ENCODE assay signal across 8 mouse cellular contexts in genomic region chr9:121757835-121758814, GRCm38 (mm10). TPM values are rescaled to one million over a fixed set of nuclear protein-coding genes. Genes with fewer than 3 reads are reported as not detected.
A peak's percentile ranks its signal among the peaks of the same experiment; 100 is the strongest.
DNase-seq lines count a peak whose midpoint lies in the region; ATAC-seq and TF ChIP-seq lines count a peak whose summit lies in the region.

No protein-coding gene starts in this region.

- peaks cover 26% of the 10 kb centered on the region; the same call in 1 of the 2 replicates for H3K4me1 ChIP-seq in kidney, embryonic 14.5 days (ENCODE audit: control insufficient read depth, insufficient read depth, low read length)
- peaks cover 26% of the 10 kb centered on the region for H3K4me1 ChIP-seq in limb, embryonic 14.5 days (ENCODE audit: control insufficient read depth, insufficient read depth, low read length)

- H3K4me2 ChIP-seq in kidney, embryonic 14.5 days (replicated peaks; ENCODE audit: low read depth, low read length): peak overlapping the region; percentile 94
- H3K4me2 ChIP-seq in limb, embryonic 14.5 days (replicated peaks; ENCODE audit: low read depth, low read length, severe bottlenecking): peak overlapping the region; percentile 84

- no peaks in the 10 kb centered on the region for H3K9me3 ChIP-seq in kidney, embryonic 14.5 days (ENCODE audit: control insufficient read depth, low read length)
- H3K9me3 ChIP-seq in limb, embryonic 14.5 days (ENCODE audit: control insufficient read depth, low read length): no peaks in the 10 kb centered on the region

- no peak for TF ChIP-seq POLR2A in limb, embryonic 14.5 days (IDR thresholded peaks at IDR 0.05; ENCODE audit: borderline replicate concordance, extremely low read depth, insufficient read depth, insufficient read length)

- H3K36me3 ChIP-seq in kidney, embryonic 14.5 days (ENCODE audit: control insufficient read depth, insufficient read depth, low read length): peaks cover 42% of the 10 kb centered on the region
- peaks cover 45% of the 10 kb centered on the region for H3K36me3 ChIP-seq in limb, embryonic 14.5 days (ENCODE audit: control insufficient read depth, insufficient read depth, low read length)

- ATAC-seq in kidney, embryonic 14.5 days (ENCODE audit: low FRiP score, low TSS enrichment): no peak
- peak; percentile 36 for ATAC-seq in limb, embryonic 14.5 days (ENCODE audit: low FRiP score, low read depth)
- ATAC-seq in monocyte, adult 5-6 weeks (replicated peaks; ENCODE audit: insufficient number of reproducible peaks, low FRiP score, low TSS enrichment, poor library complexity, severe bottlenecking): no peak

- 47% methylated on average over 10 of the region's 10 CpGs for WGBS in kidney, embryonic 14.5 days
- WGBS in limb, embryonic 14.5 days: 24% methylated on average over 10 of the region's 10 CpGs

- no peak overlapping the region for H3K27ac ChIP-seq in kidney, embryonic 14.5 days (ENCODE audit: low read depth, low read length)
- H3K27ac ChIP-seq in limb, embryonic 14.5 days (replicated peaks; ENCODE audit: low read depth, low read length): peak overlapping the region; percentile 95

- H3K4me3 ChIP-seq in kidney, embryonic 14.5 days (ENCODE audit: low read length): peak overlapping the region; percentile 86
- H3K4me3 ChIP-seq in limb, embryonic 14.5 days (replicated peaks; ENCODE audit: low read length): peak overlapping the region; percentile 90

- no peak for DNase-seq in kidney, postnatal 14 days
- DNase-seq in cerebellum, postnatal 14 days: peak; percentile 42 to 43
- DNase-seq in gastrocnemius, adult 18-20 months (ENCODE audit: low spot score): peak; percentile 53
- peak; percentile 81 for DNase-seq in limb, embryonic 14.5 days (ENCODE audit: low spot score)
- DNase-seq in retina, postnatal 1 day: peak; percentile 18
- no peak for DNase-seq in right cerebral cortex, postnatal 14 days

- H3K9ac ChIP-seq in kidney, embryonic 14.5 days (ENCODE audit: low read depth, low read length): 0 out of 2 replicates have a peak overlapping the region, but pooled peaks have one; percentile 92
- peak overlapping the region; percentile 97 for H3K9ac ChIP-seq in limb, embryonic 14.5 days (ENCODE audit: low read depth, low read length, severe bottlenecking)

- H3K27me3 ChIP-seq in kidney, embryonic 14.5 days (ENCODE audit: control insufficient read depth, insufficient read depth, low read length): no peaks in the 10 kb centered on the region
- no peaks in the 10 kb centered on the region for H3K27me3 ChIP-seq in limb, embryonic 14.5 days (ENCODE audit: control insufficient read depth, insufficient read depth, low read length)

RNA-seq across cellular contexts. Expression of gene Zfp651, which starts 1.0 kb away (rescaled TPM):
- 8.0 and 9.8 TPM in 2 replicates for polyA plus RNA-seq in kidney, embryonic 14.5 days (2014; fragmentation: Nextera tagmentation; extraction: Ambion mirVana)
- total RNA-seq in gastrocnemius, adult 18-20 months (2021): 100 to 1,000 TPM; 123 to 131 TPM
- 64.0 and 71.0 TPM in 2 replicates for polyA plus RNA-seq in limb, embryonic 14.5 days (2012; rRNA removed)
- polyA plus RNA-seq in limb, embryonic 14.5 days (2014; fragmentation: Nextera tagmentation; extraction: Ambion mirVana): 20.0 and 30.3 TPM in 2 replicates
- total RNA-seq in monocyte, adult 5-6 weeks (2017): not detected in 3 replicates

RNA-seq across cellular contexts. Expression of gene Klhl40, which starts 19.3 kb away (rescaled TPM):
- 0.08 TPM in 1 of 2 replicates, not detected in the other for polyA plus RNA-seq in kidney, embryonic 14.5 days (2014; fragmentation: Nextera tagmentation; extraction: Ambion mirVana)
- total RNA-seq in gastrocnemius, adult 18-20 months (2021): 100 to 1,000 TPM; 121 to 228 TPM
- polyA plus RNA-seq in limb, embryonic 14.5 days (2012; rRNA removed): 12.4 and 14.1 TPM in 2 replicates
- polyA plus RNA-seq in limb, embryonic 14.5 days (2014; fragmentation: Nextera tagmentation; extraction: Ambion mirVana): 16.0 and 20.8 TPM in 2 replicates
- not detected in 3 replicates for total RNA-seq in monocyte, adult 5-6 weeks (2017)

RNA-seq across cellular contexts. Expression of gene Hhatl, which starts 34.2 kb away (rescaled TPM):
- not detected in 2 replicates for polyA plus RNA-seq in kidney, embryonic 14.5 days (2014; fragmentation: Nextera tagmentation; extraction: Ambion mirVana)
- total RNA-seq in gastrocnemius, adult 18-20 months (2021): 100 to 1,000 TPM; 125 to 145 TPM
- 1.9 and 2.0 TPM in 2 replicates for polyA plus RNA-seq in limb, embryonic 14.5 days (2012; rRNA removed)
- polyA plus RNA-seq in limb, embryonic 14.5 days (2014; fragmentation: Nextera tagmentation; extraction: Ambion mirVana): 1.1 and 1.7 TPM in 2 replicates
- not detected in 3 replicates for total RNA-seq in monocyte, adult 5-6 weeks (2017)

RNA-seq across cellular contexts. Expression of gene Nktr, which starts 39.2 kb away (rescaled TPM):
- polyA plus RNA-seq in kidney, embryonic 14.5 days (2014; fragmentation: Nextera tagmentation; extraction: Ambion mirVana): 59.6 and 83.7 TPM in 2 replicates
- 10 to 100 TPM; 31.7 to 37.0 TPM for total RNA-seq in gastrocnemius, adult 18-20 months (2021)
- 188 and 216 TPM in 2 replicates for polyA plus RNA-seq in limb, embryonic 14.5 days (2012; rRNA removed)
- polyA plus RNA-seq in limb, embryonic 14.5 days (2014; fragmentation: Nextera tagmentation; extraction: Ambion mirVana): 73.5 and 81.4 TPM in 2 replicates
- total RNA-seq in monocyte, adult 5-6 weeks (2017): 193 to 365 TPM (median 198 TPM) in 3 replicates

RNA-seq across cellular contexts. Expression of gene Ss18l2, which starts 48.0 kb away (rescaled TPM):
- 111 and 152 TPM in 2 replicates for polyA plus RNA-seq in kidney, embryonic 14.5 days (2014; fragmentation: Nextera tagmentation; extraction: Ambion mirVana)
- 100 to 1,000 TPM; 108 to 115 TPM for total RNA-seq in gastrocnemius, adult 18-20 months (2021)
- polyA plus RNA-seq in limb, embryonic 14.5 days (2012; rRNA removed): 50.6 and 73.7 TPM in 2 replicates
- polyA plus RNA-seq in limb, embryonic 14.5 days (2014; fragmentation: Nextera tagmentation; extraction: Ambion mirVana): 128 and 143 TPM in 2 replicates
- total RNA-seq in monocyte, adult 5-6 weeks (2017): 14.6 to 46.7 TPM (median 28.7 TPM) in 3 replicates

Comparison
In these comparisons a context has a peak if more than half of its experiments do, and no peak if none do; other contexts are left out.
1. DNase-seq: peak in cerebellum, postnatal 14 days (2 of 2), gastrocnemius, adult 18-20 months (single experiment), limb, embryonic 14.5 days (single experiment) and retina, postnatal 1 day (single experiment); none in kidney, postnatal 14 days (single experiment) and right cerebral cortex, postnatal 14 days (single experiment).
2. RNA of gene Zfp651, which starts 1.0 kb away (total RNA-seq): 123 to 131 TPM in gastrocnemius, adult 18-20 months; not detected in monocyte, adult 5-6 weeks; every median in the first group is over 100 times any median in the second.
3. RNA of gene Klhl40, which starts 19.3 kb away (total RNA-seq): 121 to 228 TPM in gastrocnemius, adult 18-20 months; not detected in monocyte, adult 5-6 weeks; every median in the first group is over 100 times any median in the second.
4. RNA of gene Hhatl, which starts 34.2 kb away (total RNA-seq): 125 to 145 TPM in gastrocnemius, adult 18-20 months; not detected in monocyte, adult 5-6 weeks; every median in the first group is over 100 times any median in the second.